Mouse (Mus musculus): ENCODE data around the gene Gm9747. TPM values are rescaled to one million over a fixed set of nuclear protein-coding genes. Genes with fewer than 3 reads are reported as not detected.
A peak's percentile ranks its signal among the peaks of the same experiment; 100 is the strongest.

The Gm9747 gene
- polyA plus RNA-seq, 1 experiment from 2014 or later = 3.6 TPM

DNA sequence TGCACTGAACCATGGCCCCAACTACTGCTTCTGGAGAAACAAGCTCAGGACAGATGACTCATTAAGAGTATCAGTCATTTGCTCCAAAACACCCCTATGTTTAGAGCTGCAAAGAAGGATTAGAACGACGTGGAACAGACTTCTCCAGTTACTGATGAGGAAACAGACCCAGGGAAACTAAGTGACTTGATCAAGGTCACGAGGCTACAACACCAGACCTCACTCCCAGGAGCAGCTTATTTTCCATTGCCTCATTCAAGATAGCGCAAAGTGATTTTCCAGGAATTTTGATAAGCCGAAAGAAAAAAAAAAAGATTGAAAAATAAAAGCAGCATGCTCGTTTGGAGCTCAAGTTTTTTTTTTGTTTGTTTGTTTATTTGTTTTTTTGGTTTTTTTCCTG is 48.9 kb downstream of the Gm9747 start:
- no peak for TF ChIP-seq CTCF (IDR thresholded peaks at IDR 0.05; ENCODE audit: low read depth)
- no peak overlapping the region for H3K9ac ChIP-seq (ENCODE audit: low read depth, low read length)
- no peak overlapping the region for H3K4me2 ChIP-seq (replicated peaks; ENCODE audit: low read depth)
- 75% methylated on average over 6 of the region's 6 CpGs for WGBS
- H3K36me3 ChIP-seq (ENCODE audit: control insufficient read depth, insufficient read depth) = no peaks in the 10 kb centered on the region
- H3K27me3 ChIP-seq (replicated peaks; ENCODE audit: control insufficient read depth, insufficient read depth, low read length) = no peaks in the 10 kb centered on the region
- no peak overlapping the region for H3K27ac ChIP-seq (ENCODE audit: low read depth, low read length)
- no peaks in the 10 kb centered on the region for H3K9me3 ChIP-seq (ENCODE audit: control insufficient read depth)
- H3K4me1 ChIP-seq (replicated peaks; ENCODE audit: control insufficient read depth, insufficient read depth, low read length) = 0 out of 2 replicates have a peak, but pooled peaks cover 10% of the 10 kb centered on the region
- ATAC-seq = no peak
- H3K4me3 ChIP-seq (ENCODE audit: low read depth, low read length) = no peak overlapping the region

DNA sequence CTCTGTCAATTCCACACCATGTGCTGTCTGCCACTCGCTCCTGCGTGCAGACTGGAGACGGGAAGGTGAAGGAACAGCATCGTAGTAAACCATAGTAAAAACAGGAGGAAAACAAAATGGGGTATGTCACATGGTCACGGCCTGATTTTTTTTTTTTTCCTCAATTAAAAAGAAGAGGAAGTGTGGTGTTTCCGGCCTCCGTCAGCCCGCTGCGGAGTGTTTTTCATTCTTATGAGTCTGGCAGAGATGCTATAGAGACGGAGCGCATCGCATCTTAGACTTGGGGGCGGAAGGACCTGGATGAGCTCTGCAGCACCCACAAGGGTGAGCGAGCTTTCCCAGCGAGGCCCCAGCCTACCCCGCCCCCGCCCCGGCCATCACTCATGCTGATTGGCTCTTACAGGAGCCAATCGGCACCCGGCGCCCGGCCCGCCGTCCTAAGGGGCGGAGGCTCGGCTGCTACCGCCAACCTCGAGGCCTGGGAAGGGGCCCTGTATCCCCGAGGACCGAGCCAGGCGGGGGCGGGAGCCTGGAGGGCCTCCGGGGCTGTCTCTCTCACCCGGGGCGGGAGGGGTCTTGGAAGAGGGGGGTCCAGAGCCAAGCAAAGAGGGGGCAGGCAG is 50.2 kb downstream of the Gm9747 start:
- Histone ChIP-seq H3K36me3 (ENCODE audit: control insufficient read depth, insufficient read depth) (no peaks in the 10 kb centered on the region), H3K4me3 (ENCODE audit: low read depth, low read length) (peak overlapping the region; percentile 49), H3K4me2 (replicated peaks; ENCODE audit: low read depth) (peak overlapping the region; percentile 80), H3K9me3 (ENCODE audit: control insufficient read depth) (no peaks in the 10 kb centered on the region), H3K9ac (ENCODE audit: low read depth, low read length) (peak overlapping the region; percentile 52), H3K27ac (ENCODE audit: low read depth, low read length) (peak overlapping the region; percentile 70), H3K27me3 (replicated peaks; ENCODE audit: control insufficient read depth, insufficient read depth, low read length) (no peaks in the 10 kb centered on the region), H3K4me1 (replicated peaks; ENCODE audit: control insufficient read depth, insufficient read depth, low read length) (0 out of 2 replicates have a peak, but pooled peaks cover 10% of the 10 kb centered on the region)
- ATAC-seq = peak; percentile 97
- 2% methylated on average over 35 of the region's 35 CpGs for WGBS
- TF ChIP-seq CTCF (IDR thresholded peaks at IDR 0.05; ENCODE audit: low read depth) = no peak

DNA sequence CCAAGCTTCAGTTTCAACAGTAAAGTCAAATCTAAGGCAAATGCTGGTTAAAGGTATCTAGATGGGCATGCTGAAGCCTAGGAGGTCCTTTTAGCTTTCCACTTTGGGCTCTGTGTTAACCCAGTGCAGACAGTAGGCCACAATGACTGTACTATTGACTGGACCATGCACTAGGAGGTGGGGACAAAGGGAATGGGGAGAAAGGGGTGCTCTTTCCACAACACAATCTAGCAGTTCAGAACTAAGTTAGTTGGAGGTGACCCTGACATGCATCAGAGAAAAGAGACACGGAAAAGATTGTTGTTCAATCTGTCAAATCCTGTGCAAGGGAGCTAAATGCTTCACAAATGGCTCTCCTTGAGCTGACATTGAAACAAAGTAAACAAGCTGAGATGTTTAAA is 51.0 kb downstream of the Gm9747 start:
- ATAC-seq = no peak
- H3K4me1 ChIP-seq (replicated peaks; ENCODE audit: control insufficient read depth, insufficient read depth, low read length) = 0 out of 2 replicates have a peak, but pooled peaks cover 10% of the 10 kb centered on the region
- peak overlapping the region; percentile 52; the same call in 1 of the 2 replicates for H3K9ac ChIP-seq (ENCODE audit: low read depth, low read length)
- H3K9me3 ChIP-seq (ENCODE audit: control insufficient read depth) = no peaks in the 10 kb centered on the region
- H3K4me3 ChIP-seq (ENCODE audit: low read depth, low read length) = peak overlapping the region; percentile 49
- no peaks in the 10 kb centered on the region for H3K36me3 ChIP-seq (ENCODE audit: control insufficient read depth, insufficient read depth)
- H3K27me3 ChIP-seq (replicated peaks; ENCODE audit: control insufficient read depth, insufficient read depth, low read length) = no peaks in the 10 kb centered on the region; the same call in 1 of the 2 replicates
- TF ChIP-seq CTCF (IDR thresholded peaks at IDR 0.05; ENCODE audit: low read depth) = no peak
- peak overlapping the region; percentile 80 for H3K4me2 ChIP-seq (replicated peaks; ENCODE audit: low read depth)
- 31% methylated on average over 1 of the region's 1 CpGs for WGBS
- peak overlapping the region; percentile 70 for H3K27ac ChIP-seq (ENCODE audit: low read depth, low read length)

DNA sequence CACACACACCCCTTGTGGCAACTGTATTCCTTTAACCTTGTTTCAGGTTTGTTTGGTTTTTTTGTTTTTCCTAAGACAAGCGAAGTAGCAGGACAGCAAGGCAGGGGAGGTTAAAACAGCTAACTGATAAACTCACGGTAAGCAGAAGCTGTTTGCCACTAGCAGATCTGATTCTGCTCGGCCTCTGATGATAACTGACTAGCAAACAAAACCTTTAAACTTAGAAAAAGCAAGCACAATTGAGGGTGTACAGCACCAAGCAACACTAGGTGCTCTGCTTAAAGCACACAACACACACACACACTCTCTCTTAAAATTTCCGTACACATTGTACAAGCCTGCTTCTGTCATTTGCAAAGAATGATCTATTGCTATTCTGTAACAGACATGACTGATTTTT is 51.5 kb downstream of the Gm9747 start:
- no peak for TF ChIP-seq CTCF (IDR thresholded peaks at IDR 0.05; ENCODE audit: low read depth)
- no peak for ATAC-seq
- no peaks in the 10 kb centered on the region for H3K36me3 ChIP-seq (ENCODE audit: control insufficient read depth, insufficient read depth)
- peaks cover 4% of the 10 kb centered on the region for H3K27me3 ChIP-seq (replicated peaks; ENCODE audit: control insufficient read depth, insufficient read depth, low read length)
- H3K4me3 ChIP-seq (ENCODE audit: low read depth, low read length) = peak overlapping the region; percentile 49
- no peak overlapping the region for H3K27ac ChIP-seq (ENCODE audit: low read depth, low read length)
- H3K9me3 ChIP-seq (ENCODE audit: control insufficient read depth) = no peaks in the 10 kb centered on the region
- H3K4me2 ChIP-seq (replicated peaks; ENCODE audit: low read depth) = peak overlapping the region; percentile 80
- WGBS = 39% methylated on average over 4 of the region's 4 CpGs
- no peak overlapping the region for H3K9ac ChIP-seq (ENCODE audit: low read depth, low read length)
- 0 out of 2 replicates have a peak, but pooled peaks cover 10% of the 10 kb centered on the region for H3K4me1 ChIP-seq (replicated peaks; ENCODE audit: control insufficient read depth, insufficient read depth, low read length)

Other genes with a start within 250 kb of the Gm9747 start
- 0.70 and 0.95 TPM in 2 replicates for gene Irs1, start 58.3 kb downstream of the Gm9747 start, polyA plus RNA-seq (2015; fragmentation: Nextera tagmentation; extraction: Ambion mirVana)
- 7.4 and 7.5 TPM in 2 replicates for gene Rhbdd1, start 83.3 kb downstream of the Gm9747 start, polyA plus RNA-seq (2015; fragmentation: Nextera tagmentation; extraction: Ambion mirVana)

Measured in intestine, postnatal 0 days (tissue).